Mouse (Mus musculus): ENCODE results near the gene Tmem138. TPM values are rescaled to one million over a fixed set of nuclear protein-coding genes. Genes with fewer than 3 reads are reported as not detected.

Gene Tmem138
- polyA plus RNA-seq, 1 experiment from 2014 or later = 46.9 TPM

- no peaks in the 10 kb centered on the region for H3K4me1 ChIP-seq
- H3K36me3 ChIP-seq = peaks cover 45% of the 10 kb centered on the region
- no peaks in the 10 kb centered on the region for H3K27me3 ChIP-seq
- H3K9ac ChIP-seq = no peak overlapping the region
- 88% methylated on average over 6 of the region's 6 CpGs for WGBS
- no peak overlapping the region for H3K4me3 ChIP-seq (replicated peaks)
- no peaks in the 10 kb centered on the region for H3K9me3 ChIP-seq (replicated peaks)
- H3K4me2 ChIP-seq = no peak overlapping the region
- ATAC-seq (replicated peaks; ENCODE audit: low FRiP score) = no peak
- H3K27ac ChIP-seq = no peak overlapping the region
Observed at GRCm38 (mm10) chr19:10591659-10592377, 14.7 kb upstream of the Tmem138 start.

- ATAC-seq (replicated peaks; ENCODE audit: low FRiP score) = no peak
- Histone ChIP-seq H3K36me3 (peaks cover 30% of the 10 kb centered on the region), H3K27me3 (no peaks in the 10 kb centered on the region), H3K9ac (no peak overlapping the region), H3K4me2 (no peak overlapping the region), H3K4me1 (no peaks in the 10 kb centered on the region), H3K4me3 (replicated peaks) (no peak overlapping the region), H3K27ac (no peak overlapping the region), H3K9me3 (replicated peaks) (no peaks in the 10 kb centered on the region)
- 65% methylated on average over 3 of the region's 3 CpGs for WGBS
Observed at GRCm38 (mm10) chr19:10590301-10590700, 13.1 kb upstream of the Tmem138 start.

- ATAC-seq (replicated peaks; ENCODE audit: low FRiP score) = no peak
- H3K9me3 ChIP-seq (replicated peaks) = no peaks in the 10 kb centered on the region
- H3K36me3 ChIP-seq = peaks cover 21% of the 10 kb centered on the region
- H3K9ac ChIP-seq = no peak overlapping the region
- WGBS = 58% methylated on average over 5 of the region's 5 CpGs
- H3K4me1 ChIP-seq = no peaks in the 10 kb centered on the region
- H3K4me3 ChIP-seq (replicated peaks) = no peak overlapping the region
- no peak overlapping the region for H3K27ac ChIP-seq
- no peaks in the 10 kb centered on the region for H3K27me3 ChIP-seq
- no peak overlapping the region for H3K4me2 ChIP-seq
Observed at GRCm38 (mm10) chr19:10589127-10589857, 12.1 kb upstream of the Tmem138 start.

GRCm38 (mm10) chr19:10587231-10587630, 10.1 kb upstream of the Tmem138 start:
- 89% methylated on average over 8 of the region's 8 CpGs for WGBS
- ATAC-seq (replicated peaks; ENCODE audit: low FRiP score) = no peak
- Histone ChIP-seq H3K27me3 (no peaks in the 10 kb centered on the region), H3K27ac (no peak overlapping the region), H3K36me3 (peaks cover 17% of the 10 kb centered on the region), H3K9me3 (replicated peaks) (no peaks in the 10 kb centered on the region), H3K4me1 (no peaks in the 10 kb centered on the region), H3K4me3 (replicated peaks) (no peak overlapping the region), H3K9ac (no peak overlapping the region), H3K4me2 (no peak overlapping the region)

- ATAC-seq (replicated peaks; ENCODE audit: low FRiP score) = no peak
- WGBS = 86% methylated on average over 8 of the region's 8 CpGs
- H3K36me3 ChIP-seq = peaks cover 14% of the 10 kb centered on the region
Observed at GRCm38 (mm10) chr19:10585112-10585511, 8.0 kb upstream of the Tmem138 start.

GRCm38 (mm10) chr19:10583550-10584146, 6.5 kb upstream of the Tmem138 start:
- peaks cover 14% of the 10 kb centered on the region for H3K36me3 ChIP-seq
- H3K4me3 ChIP-seq (replicated peaks) = no peak overlapping the region
- no peaks in the 10 kb centered on the region for H3K27me3 ChIP-seq
- peaks cover under 1% of the 10 kb centered on the region; the same call in 1 of the 2 replicates for H3K4me1 ChIP-seq
- no peaks in the 10 kb centered on the region for H3K9me3 ChIP-seq (replicated peaks)
- ATAC-seq (replicated peaks; ENCODE audit: low FRiP score) = no peak
- H3K27ac ChIP-seq = no peak overlapping the region
- H3K4me2 ChIP-seq = no peak overlapping the region
- H3K9ac ChIP-seq = no peak overlapping the region
- WGBS = 69% methylated on average over 7 of the region's 7 CpGs

More at GRCm38 (mm10) chr19:10585112-10585511, 8.0 kb upstream of the Tmem138 start:
- no peaks in the 10 kb centered on the region for H3K4me1 ChIP-seq
- H3K9ac ChIP-seq = no peak overlapping the region
- H3K27ac ChIP-seq = no peak overlapping the region
- no peak overlapping the region for H3K4me2 ChIP-seq
- no peaks in the 10 kb centered on the region for H3K27me3 ChIP-seq
- no peaks in the 10 kb centered on the region for H3K9me3 ChIP-seq (replicated peaks)
- H3K4me3 ChIP-seq (replicated peaks) = no peak overlapping the region

- Histone ChIP-seq H3K36me3 (peaks cover 9% of the 10 kb centered on the region), H3K27me3 (no peaks in the 10 kb centered on the region), H3K27ac (no peak overlapping the region), H3K9ac (no peak overlapping the region), H3K9me3 (replicated peaks) (no peaks in the 10 kb centered on the region), H3K4me2 (no peak overlapping the region), H3K4me3 (replicated peaks) (no peak overlapping the region), H3K4me1 (peaks cover 12% of the 10 kb centered on the region)
- no peak for ATAC-seq (replicated peaks; ENCODE audit: low FRiP score)
- WGBS = 84% methylated on average over 6 of the region's 6 CpGs
Observed at GRCm38 (mm10) chr19:10581984-10582383, 4.8 kb upstream of the Tmem138 start.

GRCm38 (mm10) chr19:10580761-10581160, 3.6 kb upstream of the Tmem138 start:
- Histone ChIP-seq H3K4me3 (replicated peaks) (no peak overlapping the region), H3K9me3 (replicated peaks) (no peaks in the 10 kb centered on the region), H3K4me1 (peaks cover 17% of the 10 kb centered on the region), H3K36me3 (peaks cover 9% of the 10 kb centered on the region), H3K4me2 (no peak overlapping the region), H3K9ac (no peak overlapping the region), H3K27me3 (no peaks in the 10 kb centered on the region), H3K27ac (no peak overlapping the region)
- no peak for ATAC-seq (replicated peaks; ENCODE audit: low FRiP score)
- 79% methylated on average over 3 of the region's 3 CpGs for WGBS

GRCm38 (mm10) chr19:10580102-10580501, 2.9 kb upstream of the Tmem138 start:
- no peak overlapping the region for H3K9ac ChIP-seq
- 83% methylated on average over 3 of the region's 3 CpGs for WGBS
- ATAC-seq (replicated peaks; ENCODE audit: low FRiP score) = no peak
- H3K27me3 ChIP-seq = no peaks in the 10 kb centered on the region
- H3K4me1 ChIP-seq = peaks cover 17% of the 10 kb centered on the region
- no peak overlapping the region for H3K4me3 ChIP-seq (replicated peaks)
- H3K36me3 ChIP-seq = peaks cover 11% of the 10 kb centered on the region
- no peaks in the 10 kb centered on the region for H3K9me3 ChIP-seq (replicated peaks)
- H3K27ac ChIP-seq = no peak overlapping the region
- H3K4me2 ChIP-seq = no peak overlapping the region

GRCm38 (mm10) chr19:10569627-10570026, 7.5 kb downstream of the Tmem138 start:
- Histone ChIP-seq H3K36me3 (peaks cover 57% of the 10 kb centered on the region), H3K4me1 (no peaks in the 10 kb centered on the region), H3K4me2 (no peak overlapping the region), H3K4me3 (replicated peaks) (no peak overlapping the region), H3K27me3 (no peaks in the 10 kb centered on the region), H3K9me3 (replicated peaks) (no peaks in the 10 kb centered on the region), H3K9ac (no peak overlapping the region), H3K27ac (no peak overlapping the region)
- ATAC-seq (replicated peaks; ENCODE audit: low FRiP score) = no peak
- 96% methylated on average over 6 of the region's 6 CpGs for WGBS

GRCm38 (mm10) chr19:10565217-10565616, 11.9 kb downstream of the Tmem138 start:
- 78% methylated on average over 4 of the region's 4 CpGs for WGBS
- Histone ChIP-seq H3K9me3 (replicated peaks) (no peaks in the 10 kb centered on the region), H3K4me2 (no peak overlapping the region), H3K27me3 (0 out of 2 replicates have a peak, but pooled peaks cover 4% of the 10 kb centered on the region), H3K9ac (no peak overlapping the region), H3K4me3 (replicated peaks) (no peak overlapping the region), H3K36me3 (peaks cover 14% of the 10 kb centered on the region), H3K27ac (no peak overlapping the region), H3K4me1 (0 out of 2 replicates have a peak, but pooled peaks cover 3% of the 10 kb centered on the region)
- ATAC-seq (replicated peaks; ENCODE audit: low FRiP score) = no peak

GRCm38 (mm10) chr19:10564278-10564677, 12.9 kb downstream of the Tmem138 start:
- 78% methylated on average over 6 of the region's 6 CpGs for WGBS
- H3K9ac ChIP-seq = no peak overlapping the region
- 0 out of 2 replicates have a peak, but pooled peaks cover 3% of the 10 kb centered on the region for H3K4me1 ChIP-seq
- no peak overlapping the region for H3K4me3 ChIP-seq (replicated peaks)
- H3K27me3 ChIP-seq = 0 out of 2 replicates have a peak, but pooled peaks cover 4% of the 10 kb centered on the region
- no peaks in the 10 kb centered on the region for H3K9me3 ChIP-seq (replicated peaks)
- H3K27ac ChIP-seq = no peak overlapping the region
- ATAC-seq (replicated peaks; ENCODE audit: low FRiP score) = no peak
- peaks cover 4% of the 10 kb centered on the region for H3K36me3 ChIP-seq
- H3K4me2 ChIP-seq = no peak overlapping the region

All from kidney, embryonic 15.5 days (tissue).